ENCODE assay signal across 8 mouse cellular contexts in the genomic region with DNA sequence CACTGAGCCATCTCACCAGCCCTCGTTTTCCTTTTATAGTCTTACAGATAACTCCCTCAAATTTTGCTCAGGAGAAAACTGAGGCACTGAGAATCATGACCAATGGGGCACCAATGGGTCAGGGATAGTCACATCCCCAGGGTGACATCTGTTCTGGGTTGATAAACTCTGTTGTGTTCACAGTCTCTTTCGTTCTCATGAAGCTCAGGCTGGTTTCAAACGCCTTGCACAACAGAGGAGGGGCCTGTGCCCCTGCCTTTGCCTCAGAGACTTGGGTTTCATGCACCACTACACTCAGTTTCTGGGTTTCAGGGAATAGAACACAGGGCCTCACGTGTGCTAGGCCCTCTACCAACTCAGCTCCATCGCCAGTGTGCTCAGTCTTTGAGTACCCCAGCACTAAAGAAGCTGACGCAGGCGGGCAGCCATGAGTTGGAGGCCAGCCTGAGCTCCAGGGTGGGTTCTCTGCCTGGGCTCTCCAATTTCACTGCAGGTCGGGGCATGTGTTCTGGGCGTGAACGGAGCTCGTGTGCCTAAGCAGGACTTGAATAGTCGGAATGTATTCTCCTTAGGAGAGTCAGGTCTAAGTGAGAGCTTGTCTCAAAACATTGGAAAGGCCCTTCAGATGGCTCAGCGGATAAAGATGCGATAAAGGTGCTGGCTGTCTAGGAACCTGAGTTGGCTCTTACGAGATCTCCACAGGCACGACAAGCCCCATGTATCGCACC. TPM values are rescaled to one million over a fixed set of nuclear protein-coding genes. Genes with fewer than 3 reads are reported as not detected.
DNase-seq lines count a peak whose midpoint lies in the region; ATAC-seq and TF ChIP-seq lines count a peak whose summit lies in the region.

No protein-coding gene starts in this region.

- no peaks in the 10 kb centered on the region for H3K27me3 ChIP-seq in thymus, adult 2 months (ENCODE audit: control insufficient read depth, insufficient read depth, low read length)
- no peaks in the 10 kb centered on the region for H3K27me3 ChIP-seq in intestine, embryonic 16.5 days (replicated peaks; ENCODE audit: control insufficient read depth, insufficient read depth, low read length)
- H3K27me3 ChIP-seq in neural tube, embryonic 13.5 days, result peaks cover 3% of the 10 kb centered on the region

- ATAC-seq in intestine, embryonic 16.5 days, result peak; percentile 3
- peak; percentile 28 for ATAC-seq in neural tube, embryonic 13.5 days (ENCODE audit: low read depth)

- TF ChIP-seq CTCF in thymus, adult 2 months (IDR thresholded peaks at IDR 0.05; ENCODE audit: borderline replicate concordance, control insufficient read depth, extremely low read depth, insufficient read depth, low read length, poor library complexity), result no peak

- H3K27ac ChIP-seq in thymus, adult 2 months (ENCODE audit: control insufficient read depth, insufficient read depth, low read length), result no peak overlapping the region
- H3K27ac ChIP-seq in intestine, embryonic 16.5 days (ENCODE audit: low read length), result peak overlapping the region; percentile 88
- H3K27ac ChIP-seq in neural tube, embryonic 13.5 days (replicated peaks), result peak overlapping the region; percentile 80

- no peaks in the 10 kb centered on the region for H3K9me3 ChIP-seq in intestine, embryonic 16.5 days (ENCODE audit: control insufficient read depth, low read length)
- H3K9me3 ChIP-seq in neural tube, embryonic 13.5 days, result no peaks in the 10 kb centered on the region

- H3K4me2 ChIP-seq in intestine, embryonic 16.5 days (ENCODE audit: low read depth, low read length), result peak overlapping the region; percentile 73
- H3K4me2 ChIP-seq in neural tube, embryonic 13.5 days, result peak overlapping the region; percentile 83

- intact Hi-C loops in left cerebral cortex, postnatal 10 days (cut with DNase I), result no loop called here

- peak overlapping the region; percentile 75 for H3K4me3 ChIP-seq in thymus, adult 2 months (ENCODE audit: control insufficient read depth, insufficient read depth, low read length)
- peak overlapping the region; percentile 68 for H3K4me3 ChIP-seq in intestine, embryonic 16.5 days (ENCODE audit: low read length)
- peak overlapping the region; percentile 76 for H3K4me3 ChIP-seq in neural tube, embryonic 13.5 days

- H3K9ac ChIP-seq in intestine, embryonic 16.5 days (ENCODE audit: low read depth, low read length), result peak overlapping the region; percentile 81
- peak overlapping the region; percentile 68 for H3K9ac ChIP-seq in neural tube, embryonic 13.5 days

- peaks cover 12% of the 10 kb centered on the region for H3K36me3 ChIP-seq in thymus, adult 2 months (ENCODE audit: control insufficient read depth, insufficient read depth, low read length)
- H3K36me3 ChIP-seq in intestine, embryonic 16.5 days (ENCODE audit: control insufficient read depth, insufficient read depth, low read length), result peaks cover 11% of the 10 kb centered on the region
- H3K36me3 ChIP-seq in neural tube, embryonic 13.5 days, result peaks cover 24% of the 10 kb centered on the region

- TF ChIP-seq POLR2A in thymus, adult 2 months (IDR thresholded peaks at IDR 0.05; ENCODE audit: control insufficient read depth, extremely low read depth, insufficient read depth, low read length, poor library complexity), result no peak

- H3K4me1 ChIP-seq in thymus, adult 2 months (replicated peaks; ENCODE audit: control insufficient read depth, insufficient read depth, low read length), result peaks cover 30% of the 10 kb centered on the region
- peaks cover 31% of the 10 kb centered on the region for H3K4me1 ChIP-seq in intestine, embryonic 16.5 days (ENCODE audit: control insufficient read depth, insufficient read depth, low read length)
- peaks cover 20% of the 10 kb centered on the region for H3K4me1 ChIP-seq in neural tube, embryonic 13.5 days (replicated peaks)

- WGBS in thymus, adult 2 months, result 66% methylated on average over 17 of the region's 17 CpGs
- WGBS in intestine, embryonic 16.5 days, result 19% methylated on average over 17 of the region's 17 CpGs
- WGBS in neural tube, embryonic 13.5 days, result 19% methylated on average over 17 of the region's 17 CpGs

- DNase-seq in cerebellum, adult 11-12 months, result peak; percentile 57
- DNase-seq in cerebellum, adult 11 months, result no peak
- no peak for DNase-seq in thymus, adult 2 months
- no peak for DNase-seq in thymus, postnatal 36 days
- no peak for DNase-seq in retina, postnatal 1 day
- no peak for DNase-seq in left cerebral cortex, postnatal 10 days (ENCODE audit: extremely low spot score in 1 of 2, low spot score in 2 of 2)

RNA-seq across cellular contexts. Expression of a gene that starts 0.7 kb away (rescaled TPM):
- 84.3 and 87.7 TPM in 2 replicates for polyA plus RNA-seq in thymus, adult 2 months (2012; rRNA removed)
- 62.1 and 62.3 TPM in 2 replicates for polyA plus RNA-seq in intestine, embryonic 16.5 days (2015; fragmentation: Nextera tagmentation; extraction: Ambion mirVana)
- 55.3 and 56.1 TPM in 2 replicates for polyA plus RNA-seq in neural tube, embryonic 13.5 days (2015; fragmentation: Nextera tagmentation; extraction: Ambion mirVana)
- total RNA-seq in left cerebral cortex, postnatal 10 days (2021), result 10 to 100 TPM; 29.7 to 33.9 TPM

RNA-seq across cellular contexts. Expression of a gene that starts 16.2 kb away (rescaled TPM):
- polyA plus RNA-seq in thymus, adult 2 months (2012; rRNA removed), result 0.70 and 0.78 TPM in 2 replicates
- polyA plus RNA-seq in intestine, embryonic 16.5 days (2015; fragmentation: Nextera tagmentation; extraction: Ambion mirVana), result 0.06 TPM in 1 of 2 replicates, not detected in the other
- polyA plus RNA-seq in neural tube, embryonic 13.5 days (2015; fragmentation: Nextera tagmentation; extraction: Ambion mirVana), result 3.0 and 3.8 TPM in 2 replicates
- 1 to 10 TPM; 2.2 to 2.3 TPM for total RNA-seq in left cerebral cortex, postnatal 10 days (2021)

RNA-seq across cellular contexts. Expression of a gene that starts 23.3 kb away (rescaled TPM):
- 56.5 and 57.9 TPM in 2 replicates for polyA plus RNA-seq in thymus, adult 2 months (2012; rRNA removed)
- 12.3 and 13.2 TPM in 2 replicates for polyA plus RNA-seq in intestine, embryonic 16.5 days (2015; fragmentation: Nextera tagmentation; extraction: Ambion mirVana)
- polyA plus RNA-seq in neural tube, embryonic 13.5 days (2015; fragmentation: Nextera tagmentation; extraction: Ambion mirVana), result 11.1 and 15.1 TPM in 2 replicates
- 10 to 100 TPM; 34.4 to 39.4 TPM for total RNA-seq in left cerebral cortex, postnatal 10 days (2021)

RNA-seq across cellular contexts. Expression of a gene that starts 25.3 kb away (rescaled TPM):
- 115 and 122 TPM in 2 replicates for polyA plus RNA-seq in thymus, adult 2 months (2012; rRNA removed)
- polyA plus RNA-seq in intestine, embryonic 16.5 days (2015; fragmentation: Nextera tagmentation; extraction: Ambion mirVana), result 58.1 and 59.7 TPM in 2 replicates
- 60.9 and 64.4 TPM in 2 replicates for polyA plus RNA-seq in neural tube, embryonic 13.5 days (2015; fragmentation: Nextera tagmentation; extraction: Ambion mirVana)
- total RNA-seq in left cerebral cortex, postnatal 10 days (2021), result 10 to 100 TPM; 47.9 to 50.8 TPM

RNA-seq across cellular contexts. Expression of a gene that starts 26.8 kb away (rescaled TPM):
- 319 and 330 TPM in 2 replicates for polyA plus RNA-seq in thymus, adult 2 months (2012; rRNA removed)
- polyA plus RNA-seq in intestine, embryonic 16.5 days (2015; fragmentation: Nextera tagmentation; extraction: Ambion mirVana), result 40.2 and 42.5 TPM in 2 replicates
- 95.5 and 114 TPM in 2 replicates for polyA plus RNA-seq in neural tube, embryonic 13.5 days (2015; fragmentation: Nextera tagmentation; extraction: Ambion mirVana)
- total RNA-seq in left cerebral cortex, postnatal 10 days (2021), result 10 to 100 TPM; 66.6 to 73.9 TPM
